Mouse (Mus musculus) midbrain, embryonic 16.5 days (tissue): ENCODE measurements around the gene Itgae. TPM values are rescaled to one million over a fixed set of nuclear protein-coding genes. Genes with fewer than 3 reads are reported as not detected.
A peak's percentile ranks its signal among the peaks of the same experiment; 100 is the strongest.

Source experiments
- ATAC-seq: fragments of 200-750 bp; cut with Nextera tagmentation; 2 replicates; pipeline ENCODE4 v1.8.0; 2017; ENCODE audit warnings: moderate TSS enrichment
- H3K27ac ChIP-seq: fragments of 300-500 bp; sonication (generic); 2 replicates; pipeline ENCODE4 v1.5.1; 2014; ENCODE audit warnings: mild to moderate bottlenecking, low read length, mixed read lengths
- H3K27me3 ChIP-seq: fragments of 300-500 bp; sonication (generic); 2 replicates; pipeline ENCODE4 v1.6.1; 2014; ENCODE audit warnings: low read depth, low read length, mixed read lengths; ENCODE audit not compliant: control insufficient read depth, insufficient read depth
- H3K36me3 ChIP-seq: fragments of 300-500 bp; sonication (generic); 2 replicates; pipeline ENCODE4 v1.6.1; 2014; ENCODE audit warnings: mild to moderate bottlenecking, low read length, moderate library complexity, mixed read lengths; ENCODE audit not compliant: control insufficient read depth, insufficient read depth
- H3K4me1 ChIP-seq: fragments of 300-500 bp; sonication (generic); 2 replicates; pipeline ENCODE4 v1.6.1; 2014; ENCODE audit warnings: mild to moderate bottlenecking, low read length, mixed read lengths; ENCODE audit not compliant: control insufficient read depth, insufficient read depth
- H3K4me2 ChIP-seq: fragments of 300-500 bp; sonication (generic); 2 replicates; pipeline ENCODE4 v1.6.1; 2014; ENCODE audit warnings: mild to moderate bottlenecking, low read length, mixed read lengths
- H3K4me3 ChIP-seq: fragments of 300-500 bp; sonication (generic); 2 replicates; pipeline ENCODE4 v1.5.1; 2014; ENCODE audit warnings: low read depth, mild to moderate bottlenecking, low read length, moderate library complexity, mixed read lengths
- H3K9ac ChIP-seq: fragments of 300-500 bp; sonication (generic); 2 replicates; pipeline ENCODE4 v1.6.1; 2014; ENCODE audit warnings: low read depth, low read length, mixed read lengths
- H3K9me3 ChIP-seq: fragments of 300-500 bp; sonication (generic); replicated peaks from 2 replicates; pipeline ENCODE4 v1.6.1; 2014; ENCODE audit warnings: mild to moderate bottlenecking, low read length, mixed read lengths; ENCODE audit not compliant: control insufficient read depth, poor library complexity, severe bottlenecking
- WGBS: fragments of 180-500 bp; shearing (Covaris S2); extraction: QIAGEN DNeasy Blood & Tissue Kit; methylation state at CpG from one replicate; pipeline ENCODE4 v1.1.7; 2014; 5-methylcytosine and 5-hydroxymethylcytosine counted together
- polyA plus RNA-seq: library from polyadenylated mRNA; unstranded; fragments of >200 nt; fragmentation: Nextera tagmentation; extraction: Ambion mirVana; gene quantifications from 2 replicates; pipeline ENCODE4 v1.2.1, GENCODE M21; 2015

Itgae gene
- 0.24 and 0.25 TPM in 2 replicates for polyA plus RNA-seq

DNA sequence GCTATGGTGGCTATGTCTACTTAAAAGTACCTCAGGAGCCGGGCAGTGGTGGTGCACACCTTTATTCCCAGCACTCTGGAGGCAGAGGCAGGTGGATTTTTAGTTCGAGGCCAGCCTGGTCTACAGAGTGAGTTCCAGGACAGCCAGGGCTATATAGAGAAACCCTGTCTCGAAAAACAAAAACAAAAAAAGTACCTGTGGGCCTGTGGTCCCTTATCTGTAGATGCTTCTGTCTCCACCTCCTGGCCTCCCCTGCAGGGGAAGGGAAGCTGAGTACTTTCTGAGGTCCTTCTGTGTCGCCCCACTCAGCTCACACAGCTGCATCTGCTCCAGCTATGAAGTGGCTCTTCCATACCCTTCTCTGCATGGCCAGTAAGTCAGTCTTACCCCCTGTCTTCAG is at the start of gene Itgae:
Gene Itgae, plus strand, starts transcription at position 301 of the 400 bp plus-strand sequence.
- Histone ChIP-seq H3K27ac (no peak within 1 kb of the TSS), H3K4me2 (no peak within 1 kb of the TSS), H3K36me3 (no peaks in the 10 kb centered on the region), H3K4me3 (no peak within 1 kb of the TSS), H3K4me1 (no peaks in the 10 kb centered on the region), H3K9ac (no peak within 1 kb of the TSS), H3K27me3 (no peaks in the 10 kb centered on the region), H3K9me3 (no peaks in the 10 kb centered on the region)
- ATAC-seq, result no peak
- 93% methylated on average over 4 of the region's 4 CpGs for WGBS

- Histone ChIP-seq H3K27ac (no peak overlapping the region), H3K4me2 (no peak overlapping the region), H3K4me3 (no peak overlapping the region), H3K9me3 (no peaks in the 10 kb centered on the region), H3K4me1 (peaks cover 8% of the 10 kb centered on the region), H3K9ac (no peak overlapping the region), H3K36me3 (peaks cover 5% of the 10 kb centered on the region), H3K27me3 (no peaks in the 10 kb centered on the region)
- no peak for ATAC-seq
- 66% methylated on average over 6 of the region's 6 CpGs for WGBS
These were observed 46.1 kb upstream of the Itgae start for GRCm38 (mm10) chr11:73044229-73044755.

- no peak overlapping the region for H3K4me2 ChIP-seq
- no peak overlapping the region for H3K27ac ChIP-seq
- H3K27me3 ChIP-seq, result no peaks in the 10 kb centered on the region
- H3K4me1 ChIP-seq, result peaks cover 12% of the 10 kb centered on the region
- no peak for ATAC-seq
- 71% methylated on average over 4 of the region's 4 CpGs for WGBS
- no peak overlapping the region for H3K4me3 ChIP-seq
- no peaks in the 10 kb centered on the region for H3K9me3 ChIP-seq
- H3K36me3 ChIP-seq, result peaks cover 5% of the 10 kb centered on the region
- no peak overlapping the region for H3K9ac ChIP-seq
These were observed 45.6 kb upstream of the Itgae start for GRCm38 (mm10) chr11:73044789-73045188.

DNA sequence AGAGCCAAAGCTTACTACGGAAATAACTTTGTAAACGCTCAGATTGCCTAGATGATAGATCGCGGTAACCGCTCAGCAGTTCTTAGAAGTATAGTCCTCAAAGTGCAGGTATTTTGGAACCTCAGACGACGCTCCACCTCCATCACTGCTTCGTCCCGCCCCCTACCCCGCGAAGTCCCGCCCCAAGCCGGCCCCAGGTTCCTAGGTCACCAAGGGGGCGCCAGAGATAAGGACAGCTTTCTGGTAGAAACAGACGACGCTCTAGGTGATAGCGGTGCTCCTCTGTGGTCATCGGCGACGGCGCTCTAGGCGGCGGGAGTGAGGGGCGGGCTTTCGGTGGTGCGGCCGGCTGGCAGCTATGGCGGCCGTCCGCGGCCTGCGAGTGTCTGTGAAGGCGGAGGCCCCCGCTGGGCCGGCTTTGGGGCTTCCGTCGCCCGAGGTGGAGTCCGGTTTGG is 42.8 kb upstream of the Itgae start, which contains the start of gene Ncbp3:
Gene Ncbp3, plus strand, starts transcription at position 242 of the 455 bp plus-strand sequence.
- ATAC-seq, result peak; percentile 96
- peak within 1 kb of the TSS; percentile 86 for H3K27ac ChIP-seq
- no peaks in the 10 kb centered on the region for H3K27me3 ChIP-seq
- no peaks in the 10 kb centered on the region for H3K9me3 ChIP-seq
- H3K4me1 ChIP-seq, result peaks cover 12% of the 10 kb centered on the region
- peak within 1 kb of the TSS; percentile 95 for H3K9ac ChIP-seq
- WGBS, result under 1% methylated on average over 39 of the region's 39 CpGs
- H3K4me2 ChIP-seq, result peak within 1 kb of the TSS; percentile 80
- peaks cover 5% of the 10 kb centered on the region; the same call in 1 of the 2 replicates for H3K36me3 ChIP-seq
- peak within 1 kb of the TSS; percentile 76 for H3K4me3 ChIP-seq

GRCm38 (mm10) chr11:73048030-73048876 is 42.1 kb upstream of the Itgae start:
- Histone ChIP-seq H3K4me3 (peak overlapping the region; percentile 76), H3K4me2 (peak overlapping the region; percentile 80), H3K36me3 (peaks cover 6% of the 10 kb centered on the region; the same call in 1 of the 2 replicates), H3K27me3 (no peaks in the 10 kb centered on the region), H3K9ac (peak overlapping the region; percentile 95), H3K27ac (peak overlapping the region; percentile 86), H3K9me3 (no peaks in the 10 kb centered on the region), H3K4me1 (peaks cover 12% of the 10 kb centered on the region)
- ATAC-seq, result peak; percentile 69
- 1% methylated on average over 54 of the region's 55 CpGs for WGBS

DNA sequence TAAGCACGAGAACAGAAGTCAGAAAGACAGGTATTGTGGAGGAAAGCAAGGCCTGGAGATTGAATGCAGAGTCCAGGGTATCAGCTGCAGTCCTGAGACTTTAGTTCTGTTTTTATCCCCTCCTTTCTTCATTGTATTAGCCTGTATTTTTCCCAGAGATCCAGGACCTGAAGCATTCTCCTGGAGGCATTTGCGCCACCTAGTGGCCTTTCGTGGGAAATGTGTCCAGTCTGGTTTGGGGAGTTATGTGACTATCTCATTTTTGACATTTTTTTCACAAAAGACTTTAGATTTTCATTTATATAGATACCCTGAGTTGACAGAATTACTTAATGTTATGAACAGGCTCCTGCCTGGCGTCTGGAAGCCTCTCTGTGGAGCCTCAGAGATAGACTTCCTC is 41.0 kb upstream of the Itgae start:
- no peaks in the 10 kb centered on the region for H3K27me3 ChIP-seq
- no peaks in the 10 kb centered on the region for H3K9me3 ChIP-seq
- H3K4me3 ChIP-seq, result peak overlapping the region; percentile 76; the same call in 1 of the 2 replicates
- no peak overlapping the region for H3K27ac ChIP-seq
- H3K36me3 ChIP-seq, result peaks cover 14% of the 10 kb centered on the region; the same call in 1 of the 2 replicates
- peak overlapping the region; percentile 80 for H3K4me2 ChIP-seq
- 4% methylated on average over 4 of the region's 4 CpGs for WGBS
- no peak overlapping the region for H3K9ac ChIP-seq
- ATAC-seq, result no peak
- H3K4me1 ChIP-seq, result peaks cover 12% of the 10 kb centered on the region

- Histone ChIP-seq H3K27ac (no peak overlapping the region), H3K36me3 (peaks cover 21% of the 10 kb centered on the region), H3K27me3 (no peaks in the 10 kb centered on the region), H3K9me3 (no peaks in the 10 kb centered on the region), H3K4me1 (peaks cover 12% of the 10 kb centered on the region), H3K4me2 (no peak overlapping the region), H3K4me3 (no peak overlapping the region), H3K9ac (no peak overlapping the region)
- no peak for ATAC-seq
- WGBS, result 86% methylated on average over 1 of the region's 1 CpGs
These were observed 37.6 kb upstream of the Itgae start for GRCm38 (mm10) chr11:73052795-73053194.

- Histone ChIP-seq H3K9me3 (no peaks in the 10 kb centered on the region), H3K36me3 (peaks cover 22% of the 10 kb centered on the region), H3K27ac (no peak overlapping the region), H3K27me3 (no peaks in the 10 kb centered on the region), H3K9ac (no peak overlapping the region), H3K4me1 (no peaks in the 10 kb centered on the region), H3K4me3 (no peak overlapping the region), H3K4me2 (no peak overlapping the region)
- WGBS, result 87% methylated on average over 5 of the region's 5 CpGs
- ATAC-seq, result no peak
These were observed 32.7 kb upstream of the Itgae start for GRCm38 (mm10) chr11:73057701-73058100.

DNA sequence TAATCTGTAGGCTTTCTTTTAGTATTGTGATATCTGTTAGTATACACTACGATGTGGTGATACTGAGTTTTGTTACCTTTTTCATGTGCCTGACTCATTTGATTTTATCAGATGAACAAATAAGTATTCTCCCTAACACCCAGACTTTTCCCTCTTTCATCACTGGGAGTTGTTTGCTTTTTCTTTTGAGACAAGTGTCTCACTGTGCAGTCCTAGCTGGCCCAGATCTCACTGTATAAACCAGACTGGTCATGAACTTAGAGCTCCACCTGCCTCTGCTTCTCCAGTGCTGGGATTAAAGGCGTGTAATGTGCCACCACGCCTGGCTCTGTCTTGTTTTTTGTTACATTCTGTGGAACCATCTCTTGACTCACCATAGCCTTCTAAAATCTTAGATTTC is 30.8 kb upstream of the Itgae start:
- no peaks in the 10 kb centered on the region for H3K27me3 ChIP-seq
- no peak overlapping the region for H3K4me3 ChIP-seq
- no peaks in the 10 kb centered on the region for H3K4me1 ChIP-seq
- H3K36me3 ChIP-seq, result peaks cover 12% of the 10 kb centered on the region
- no peaks in the 10 kb centered on the region for H3K9me3 ChIP-seq
- H3K4me2 ChIP-seq, result no peak overlapping the region
- no peak overlapping the region for H3K9ac ChIP-seq
- 94% methylated on average over 3 of the region's 3 CpGs for WGBS
- ATAC-seq, result no peak
- H3K27ac ChIP-seq, result no peak overlapping the region
